Mouse (Mus musculus): ENCODE data around the gene Gm28230. TPM values are rescaled to one million over a fixed set of nuclear protein-coding genes. Genes with fewer than 3 reads are reported as not detected.

Gm28230 gene
- total RNA-seq, 2 experiments from 2014 or later: 0.33 to 0.35 TPM

GRCm38 (mm10) chr2:74702820-74703219 lies 23.7 kb upstream of the Gm28230 start:
- intact Hi-C loops (cut with DNase I; ENCODE audit: low total_unique reads): loop anchor here (5.0 kb wide), 3 partner anchors 264 to 609 kb away; no protein-coding TSS in a partner anchor
- DNase-seq: no peak

GRCm38 (mm10) chr2:74703317-74703716 lies 23.2 kb upstream of the Gm28230 start:
- no peak for DNase-seq

GRCm38 (mm10) chr2:74703720-74704392 lies 22.7 kb upstream of the Gm28230 start:
- intact Hi-C loops (cut with DNase I; ENCODE audit: low total_unique reads): loop anchor here (2.0 to 5.0 kb wide), 4 partner anchors 263 to 608 kb away; no protein-coding TSS in a partner anchor

More at GRCm38 (mm10) chr2:74703317-74703716, 23.2 kb upstream of the Gm28230 start:
- intact Hi-C loops (cut with DNase I; ENCODE audit: low total_unique reads): loop anchor here (5.0 kb wide), 3 partner anchors 264 to 609 kb away; no protein-coding TSS in a partner anchor

GRCm38 (mm10) chr2:74704393-74704998 lies 22.0 kb upstream of the Gm28230 start, which contains the start of gene Hoxd8:
Gene Hoxd8, plus strand, starts transcription at chr2:74704615.
- intact Hi-C loops (cut with DNase I; ENCODE audit: low total_unique reads): loop anchor here (2.0 to 5.0 kb wide), 4 partner anchors 263 to 608 kb away; no protein-coding TSS in a partner anchor
- peak; percentile 84 for DNase-seq

More at GRCm38 (mm10) chr2:74703720-74704392, 22.7 kb upstream of the Gm28230 start:
- DNase-seq: no peak

- no peak for DNase-seq
- intact Hi-C loops (cut with DNase I; ENCODE audit: low total_unique reads): loop anchor here (2.0 to 5.0 kb wide), 4 partner anchors 262 to 607 kb away; no protein-coding TSS in a partner anchor
These were observed 21.5 kb upstream of the Gm28230 start for GRCm38 (mm10) chr2:74704999-74705466.

GRCm38 (mm10) chr2:74705467-74706089 lies 20.9 kb upstream of the Gm28230 start:
- DNase-seq: no peak
- intact Hi-C loops (cut with DNase I; ENCODE audit: low total_unique reads): loop anchor here (2.0 kb wide), 1 partner anchor 347 kb away; no protein-coding TSS in a partner anchor

GRCm38 (mm10) chr2:74706393-74706960 lies 20.1 kb upstream of the Gm28230 start:
- intact Hi-C loops (cut with DNase I; ENCODE audit: low total_unique reads): no loop called here
- DNase-seq: no peak

GRCm38 (mm10) chr2:74707599-74707998 lies 18.9 kb upstream of the Gm28230 start:
- no peak for DNase-seq
- intact Hi-C loops (cut with DNase I; ENCODE audit: low total_unique reads): no loop called here

- intact Hi-C loops (cut with DNase I; ENCODE audit: low total_unique reads): no loop called here
- no peak for DNase-seq
These were observed 17.9 kb upstream of the Gm28230 start for GRCm38 (mm10) chr2:74708676-74709075.

GRCm38 (mm10) chr2:74709465-74710419 lies 16.8 kb upstream of the Gm28230 start:
- intact Hi-C loops (cut with DNase I; ENCODE audit: low total_unique reads): loop anchor here (10.0 kb wide), 1 partner anchor 885 kb away; no protein-coding TSS in a partner anchor

GRCm38 (mm10) chr2:74710929-74711543 lies 15.5 kb upstream of the Gm28230 start:
- DNase-seq: no peak
- intact Hi-C loops (cut with DNase I; ENCODE audit: low total_unique reads): loop anchor here (10.0 kb wide), 1 partner anchor 884 kb away; no protein-coding TSS in a partner anchor

More at GRCm38 (mm10) chr2:74709465-74710419, 16.8 kb upstream of the Gm28230 start:
- DNase-seq: no peak

- intact Hi-C loops (cut with DNase I; ENCODE audit: low total_unique reads): loop anchor here (10.0 kb wide), 1 partner anchor 883 kb away; no protein-coding TSS in a partner anchor
- peak; percentile 64 for DNase-seq
These were observed 14.6 kb upstream of the Gm28230 start, which contains the start of the genes Hoxd3 and Hoxd4 for GRCm38 (mm10) chr2:74711721-74712621. Gene Hoxd3, plus strand, starts transcription at chr2:74711927. Gene Hoxd4, plus strand, starts transcription at chr2:74711929.

GRCm38 (mm10) chr2:74713239-74714150 lies 13.0 kb upstream of the Gm28230 start:
- intact Hi-C loops (cut with DNase I; ENCODE audit: low total_unique reads): loop anchor here (10.0 kb wide), 1 partner anchor 881 kb away; no protein-coding TSS in a partner anchor
- no peak for DNase-seq

- no peak for DNase-seq
- intact Hi-C loops (cut with DNase I; ENCODE audit: low total_unique reads): loop anchor here (10.0 kb wide), 1 partner anchor 881 kb away; no protein-coding TSS in a partner anchor
These were observed 12.3 kb upstream of the Gm28230 start for GRCm38 (mm10) chr2:74714156-74714789.

GRCm38 (mm10) chr2:74714881-74715280 lies 11.6 kb upstream of the Gm28230 start:
- intact Hi-C loops (cut with DNase I; ENCODE audit: low total_unique reads): loop anchor here (5.0 to 10.0 kb wide), 2 partner anchors 342 to 880 kb away; no protein-coding TSS in a partner anchor

More at GRCm38 (mm10) chr2:74714881-74715280, 11.6 kb upstream of the Gm28230 start:
- DNase-seq: no peak
